Mouse (Mus musculus): Measurements from ENCODE around the gene C1rb. TPM values are rescaled to one million over a fixed set of nuclear protein-coding genes. Genes with fewer than 3 reads are reported as not detected.
"Not testable (repeated sequence)": the region's sequence is repeated elsewhere in the genome, so short reads cannot be mapped to it uniquely, and the experiment has no call there.

Gene C1rb
- 0.08 TPM in 1 of 2 replicates, not detected in the other for polyA plus RNA-seq (2015; fragmentation: Nextera tagmentation; extraction: Ambion mirVana)

DNA sequence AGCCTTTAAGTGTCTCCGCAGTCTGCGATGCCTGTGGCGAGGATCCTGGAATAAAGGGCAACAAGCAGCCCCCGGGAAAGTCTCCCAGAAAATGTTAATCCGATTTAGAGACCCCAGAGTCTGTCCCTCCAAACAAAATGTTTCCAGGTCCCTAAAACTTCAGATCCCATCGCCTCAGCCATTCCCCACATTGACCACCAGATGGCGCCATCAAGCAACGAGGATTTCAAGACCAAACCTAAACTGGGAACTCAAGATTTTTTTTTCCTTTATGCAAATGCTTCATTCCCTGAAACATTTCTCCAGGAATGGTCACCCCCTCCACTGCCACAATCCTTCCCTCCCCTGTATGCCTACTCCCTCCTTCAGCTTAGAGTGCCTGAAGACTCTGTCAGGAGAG lies at the start of gene C1rb:
Gene C1rb (plus strand): TSS at position 269 of the 400 bp plus-strand sequence.
- H3K36me3 ChIP-seq: no peaks in the 10 kb centered on the region
- 1% methylated on average over 8 of the region's 8 CpGs for WGBS
- no peak for ATAC-seq (replicated peaks)
- H3K9ac ChIP-seq (replicated peaks): no peak within 1 kb of the TSS
- no peaks in the 10 kb centered on the region for H3K4me1 ChIP-seq
- no peak within 1 kb of the TSS for H3K27ac ChIP-seq (replicated peaks)
- H3K9me3 ChIP-seq: no peaks in the 10 kb centered on the region
- H3K27me3 ChIP-seq: no peaks in the 10 kb centered on the region
- H3K4me2 ChIP-seq (replicated peaks): no peak within 1 kb of the TSS
- H3K4me3 ChIP-seq: no peak within 1 kb of the TSS

DNA sequence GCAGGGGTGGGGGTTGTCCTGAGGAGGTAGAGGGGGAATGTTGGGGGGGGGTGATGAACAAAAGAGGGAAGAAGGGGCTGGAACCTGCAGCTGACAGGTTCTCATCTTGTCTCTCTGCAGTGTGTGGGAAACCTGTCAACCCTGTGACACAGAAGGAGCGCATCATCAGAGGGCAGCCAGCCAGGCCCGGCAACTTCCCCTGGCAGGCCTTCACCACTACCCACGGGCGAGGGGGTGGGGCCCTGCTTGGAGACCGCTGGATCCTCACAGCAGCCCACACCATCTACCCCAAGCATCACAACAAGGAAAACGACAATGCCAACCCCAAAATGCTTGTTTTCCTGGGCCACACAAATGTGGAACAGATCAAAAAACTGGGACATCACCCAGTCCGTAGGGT lies 48.0 kb upstream of the C1rb start:
- not testable (repeated sequence) for H3K4me3 ChIP-seq; H3K27ac ChIP-seq (replicated peaks); ATAC-seq (replicated peaks); H3K36me3 ChIP-seq; H3K9me3 ChIP-seq; H3K4me1 ChIP-seq; H3K27me3 ChIP-seq; H3K4me2 ChIP-seq (replicated peaks); H3K9ac ChIP-seq (replicated peaks)
- WGBS: 65% methylated on average over 7 of the region's 7 CpGs

DNA sequence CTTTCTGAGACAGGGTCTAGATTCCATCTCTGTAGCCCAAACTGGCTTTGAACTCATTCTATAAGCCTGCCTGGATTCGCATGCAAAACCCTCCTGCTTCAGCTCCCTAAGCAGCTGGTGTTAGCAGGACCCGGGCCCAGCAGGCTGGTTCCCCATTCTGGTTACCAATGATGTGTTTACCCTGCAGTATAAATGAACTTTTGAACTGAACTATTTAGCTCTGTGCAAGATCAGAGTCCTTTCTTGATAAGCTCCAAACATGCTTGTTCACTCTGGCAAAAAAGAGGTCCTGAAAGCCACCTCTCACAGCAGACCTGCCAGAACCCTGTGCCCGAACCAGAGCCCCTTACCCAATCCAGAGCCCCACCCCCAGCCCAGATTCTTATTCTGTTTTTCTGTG lies 42.2 kb upstream of the C1rb start:
- H3K9ac ChIP-seq (replicated peaks): no peak overlapping the region
- no peak overlapping the region for H3K4me2 ChIP-seq (replicated peaks)
- no peaks in the 10 kb centered on the region for H3K36me3 ChIP-seq
- H3K27me3 ChIP-seq: no peaks in the 10 kb centered on the region
- no peak for ATAC-seq (replicated peaks)
- no peak overlapping the region for H3K4me3 ChIP-seq
- H3K9me3 ChIP-seq: no peaks in the 10 kb centered on the region
- H3K27ac ChIP-seq (replicated peaks): no peak overlapping the region
- 79% methylated on average over 3 of the region's 3 CpGs for WGBS
- no peaks in the 10 kb centered on the region for H3K4me1 ChIP-seq

DNA sequence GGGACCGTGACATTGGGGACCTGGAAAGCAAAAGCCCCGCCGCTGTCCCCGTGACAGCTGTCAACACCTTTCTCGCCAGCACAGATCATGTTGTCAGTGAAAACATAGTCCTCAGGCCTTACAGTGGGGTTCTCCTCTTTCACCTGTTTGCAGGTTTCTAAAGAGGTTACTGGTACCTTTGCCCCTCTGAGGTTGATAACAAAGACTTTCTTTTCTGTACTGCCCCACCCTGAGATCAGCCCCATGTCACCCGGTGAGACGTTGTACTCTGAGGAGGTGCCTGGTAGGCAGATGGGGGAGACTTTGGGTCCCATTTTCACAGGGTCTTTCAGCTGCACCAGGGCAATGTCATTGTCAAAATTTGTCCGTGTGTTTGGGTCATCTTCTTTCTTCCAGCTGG lies 39.0 kb upstream of the C1rb start:
- WGBS: 90% methylated on average over 8 of the region's 8 CpGs
- H3K27me3 ChIP-seq: no peaks in the 10 kb centered on the region
- no peaks in the 10 kb centered on the region for H3K36me3 ChIP-seq
- no peak overlapping the region for H3K4me2 ChIP-seq (replicated peaks)
- H3K27ac ChIP-seq (replicated peaks): no peak overlapping the region
- H3K9ac ChIP-seq (replicated peaks): no peak overlapping the region
- H3K4me1 ChIP-seq: no peaks in the 10 kb centered on the region
- no peaks in the 10 kb centered on the region for H3K9me3 ChIP-seq
- no peak overlapping the region for H3K4me3 ChIP-seq
- ATAC-seq (replicated peaks): no peak

DNA sequence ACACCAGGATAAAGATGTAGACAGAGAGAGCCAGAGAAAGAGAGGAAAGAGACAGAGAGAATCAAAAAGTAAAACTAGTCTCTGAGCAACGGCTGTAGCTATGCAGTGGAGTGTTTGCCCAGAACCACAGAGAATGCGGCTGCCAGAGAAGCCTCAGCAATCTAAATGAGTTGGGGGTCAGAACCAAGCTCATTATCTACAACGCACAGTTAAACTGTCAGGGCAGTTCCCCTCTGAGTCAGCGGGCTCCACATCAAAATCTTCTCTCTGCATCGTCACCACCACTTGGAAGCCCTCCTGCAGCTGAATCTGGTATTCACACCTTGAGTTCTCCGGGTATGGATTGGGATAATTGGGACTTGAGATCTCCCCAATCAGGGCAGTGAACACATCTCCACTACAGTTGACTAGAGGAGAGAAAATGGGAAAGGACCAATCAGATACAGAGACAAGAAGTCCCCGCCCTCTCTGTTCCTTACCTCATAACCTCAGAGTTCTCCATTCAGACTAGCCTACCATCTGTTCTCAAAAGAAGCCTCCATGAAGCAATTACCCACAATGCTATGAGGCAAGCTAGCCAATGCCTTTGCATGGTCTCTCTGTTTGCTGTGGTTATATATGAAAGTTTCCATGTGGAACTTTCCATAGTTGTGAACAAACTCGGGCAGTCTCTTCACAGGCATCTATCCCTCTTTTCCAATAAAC lies 33.8 kb upstream of the C1rb start:
- H3K4me3 ChIP-seq; H3K4me1 ChIP-seq; H3K27ac ChIP-seq (replicated peaks); H3K27me3 ChIP-seq; H3K9ac ChIP-seq (replicated peaks); ATAC-seq (replicated peaks); H3K36me3 ChIP-seq; H3K4me2 ChIP-seq (replicated peaks); H3K9me3 ChIP-seq: not testable (repeated sequence)
- 80% methylated on average over 8 of the region's 8 CpGs for WGBS

DNA sequence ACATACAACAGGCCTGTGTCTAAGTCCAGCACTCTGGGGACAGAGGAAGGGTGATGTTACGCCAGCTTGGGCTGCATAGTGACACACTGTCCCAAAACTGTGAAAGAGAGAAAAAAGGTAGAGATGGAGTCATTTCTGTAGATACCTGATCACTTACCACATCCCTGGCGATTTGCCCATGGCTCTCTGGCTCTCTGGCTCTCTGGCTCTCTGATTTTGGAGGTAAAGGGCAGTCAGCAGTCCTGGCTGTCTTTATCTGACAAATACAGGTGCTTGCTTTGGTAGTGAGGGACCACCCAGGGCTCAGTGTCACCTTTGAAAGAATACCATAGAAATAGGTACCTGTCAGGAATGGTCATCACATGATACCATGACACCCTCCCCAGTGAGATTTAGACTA lies 28.9 kb upstream of the C1rb start:
- H3K4me1 ChIP-seq; H3K4me3 ChIP-seq; H3K27me3 ChIP-seq; H3K9me3 ChIP-seq; ATAC-seq (replicated peaks); H3K4me2 ChIP-seq (replicated peaks); H3K27ac ChIP-seq (replicated peaks); H3K36me3 ChIP-seq; H3K9ac ChIP-seq (replicated peaks): not testable (repeated sequence)
- WGBS: 82% methylated on average over 2 of the region's 2 CpGs

DNA sequence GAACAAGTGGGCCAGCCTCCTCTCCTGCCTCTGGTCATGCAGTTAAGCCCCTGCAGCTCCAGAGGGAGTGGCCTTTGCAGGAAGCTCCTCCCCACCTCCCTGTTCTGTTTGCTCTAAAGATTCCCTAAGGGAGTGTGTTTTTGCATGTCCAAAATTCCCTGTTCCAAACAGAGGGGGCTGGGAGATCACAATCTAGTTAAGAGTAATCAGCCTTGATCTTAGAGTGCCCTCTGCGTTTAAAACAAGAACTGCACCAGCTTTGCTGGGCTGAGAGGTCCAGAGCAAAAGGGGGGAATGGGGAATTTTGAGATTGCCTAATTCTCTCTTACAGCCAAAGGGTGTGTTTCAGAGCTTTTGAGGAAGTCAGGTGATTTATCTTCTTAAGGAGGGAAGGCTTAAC lies 27.8 kb upstream of the C1rb start, which contains the start of gene C1s1:
Gene C1s1 (minus strand): TSS at position 76 of the 400 bp plus-strand sequence.
- not testable (repeated sequence) for H3K4me1 ChIP-seq; H3K27ac ChIP-seq (replicated peaks); H3K9me3 ChIP-seq; ATAC-seq (replicated peaks); H3K9ac ChIP-seq (replicated peaks); H3K27me3 ChIP-seq; H3K4me2 ChIP-seq (replicated peaks); H3K36me3 ChIP-seq; H3K4me3 ChIP-seq
- WGBS: 0% methylated on average over 1 of the region's 1 CpGs

DNA sequence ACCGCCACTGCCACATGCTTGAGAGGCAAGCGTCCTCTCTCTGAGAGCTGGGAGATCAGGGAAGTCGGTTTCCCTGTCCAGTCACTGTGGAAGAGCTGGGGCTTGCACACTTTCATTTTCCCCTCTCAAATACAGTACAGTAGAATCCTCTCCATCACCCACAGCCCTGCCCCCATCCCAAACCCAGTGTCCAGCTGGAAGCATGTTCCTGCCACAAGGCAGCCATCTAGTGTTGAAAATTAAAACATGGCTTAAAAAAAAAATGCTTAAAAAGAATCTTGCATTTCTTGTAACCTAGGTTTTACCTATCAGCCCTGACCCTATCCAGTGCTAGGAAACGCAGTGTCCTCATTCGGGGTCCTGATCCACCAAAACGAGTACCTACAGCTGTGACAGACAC lies 25.6 kb upstream of the C1rb start:
- Histone ChIP-seq H3K4me1 (no peaks in the 10 kb centered on the region), H3K4me2 (replicated peaks) (no peak overlapping the region), H3K27ac (replicated peaks) (no peak overlapping the region), H3K4me3 (no peak overlapping the region), H3K27me3 (no peaks in the 10 kb centered on the region), H3K9me3 (no peaks in the 10 kb centered on the region), H3K9ac (replicated peaks) (no peak overlapping the region), H3K36me3 (no peaks in the 10 kb centered on the region)
- WGBS: 88% methylated on average over 6 of the region's 6 CpGs
- ATAC-seq (replicated peaks): no peak

DNA sequence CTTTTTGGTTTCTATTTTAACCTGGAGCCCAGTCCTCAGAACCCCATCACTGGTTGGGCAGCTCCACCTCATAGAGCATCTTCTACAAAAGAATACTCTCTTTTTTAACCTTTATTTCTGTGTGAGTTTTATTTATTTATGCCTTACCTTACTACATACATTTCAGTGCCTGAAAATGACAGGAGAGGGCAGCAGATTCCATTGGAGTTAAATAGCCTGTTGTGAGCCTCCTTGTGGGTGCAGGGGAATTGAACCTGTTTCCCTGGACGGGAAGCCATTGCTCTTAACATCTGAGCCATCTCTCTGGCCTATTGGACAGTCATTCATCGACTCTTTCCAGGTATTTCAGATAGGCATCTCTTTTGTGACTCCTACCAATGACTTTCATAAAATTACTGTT lies 24.7 kb upstream of the C1rb start:
- WGBS: 74% methylated on average over 2 of the region's 2 CpGs
- Histone ChIP-seq H3K9me3 (no peaks in the 10 kb centered on the region), H3K36me3 (no peaks in the 10 kb centered on the region), H3K4me3 (no peak overlapping the region), H3K27me3 (no peaks in the 10 kb centered on the region), H3K9ac (replicated peaks) (no peak overlapping the region), H3K4me2 (replicated peaks) (no peak overlapping the region), H3K27ac (replicated peaks) (no peak overlapping the region), H3K4me1 (no peaks in the 10 kb centered on the region)
- ATAC-seq (replicated peaks): no peak

DNA sequence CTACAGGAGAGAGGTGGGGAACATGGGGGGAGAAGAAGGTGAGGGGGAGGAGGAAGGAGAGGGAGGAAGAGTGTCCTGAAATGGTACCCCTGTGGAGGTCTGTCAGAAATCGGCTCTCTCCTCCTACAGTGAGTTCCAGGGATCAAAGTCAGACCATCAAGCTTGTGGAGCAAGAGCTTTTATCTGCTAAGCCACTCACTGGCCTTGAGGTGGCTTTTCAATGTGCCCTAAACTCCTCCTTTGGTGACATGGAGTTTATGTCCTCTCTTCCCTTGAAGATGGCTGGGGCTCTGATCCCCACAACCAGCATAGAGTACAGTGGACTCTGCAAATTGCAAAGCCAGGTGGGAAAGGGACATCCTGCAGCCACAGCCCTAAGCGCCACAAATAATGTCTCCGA lies 22.1 kb upstream of the C1rb start:
- not testable (repeated sequence) for ATAC-seq (replicated peaks); H3K4me1 ChIP-seq; H3K4me2 ChIP-seq (replicated peaks)

DNA sequence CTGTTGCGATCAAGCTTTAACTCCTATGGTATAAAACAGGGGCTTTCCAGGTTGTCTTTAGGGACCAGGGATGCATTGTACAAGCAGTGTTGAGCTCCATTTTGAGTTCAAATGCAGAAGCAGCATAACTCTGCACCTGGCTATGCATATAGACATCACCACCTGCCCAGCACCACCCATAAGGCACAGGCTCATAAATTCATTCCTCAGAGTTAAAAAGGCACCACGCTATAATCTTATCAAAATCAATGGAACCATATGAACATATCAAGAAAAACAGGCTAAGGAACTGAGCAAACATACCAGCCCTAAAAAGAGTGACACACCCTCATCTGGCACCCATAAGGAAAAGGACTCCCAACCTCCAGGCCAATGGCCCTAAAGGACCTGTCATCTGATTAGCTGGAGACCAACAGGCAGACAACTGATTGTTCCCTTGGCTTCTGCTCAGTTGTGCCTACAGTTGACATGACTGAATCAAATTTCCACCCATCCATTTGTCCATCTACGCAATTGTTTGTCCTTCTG lies 21.0 kb upstream of the C1rb start:
- no peak overlapping the region for H3K9ac ChIP-seq (replicated peaks)
- H3K4me2 ChIP-seq (replicated peaks): no peak overlapping the region
- WGBS: 88% methylated on average over 3 of the region's 3 CpGs
- H3K27ac ChIP-seq (replicated peaks): no peak overlapping the region
- no peaks in the 10 kb centered on the region for H3K36me3 ChIP-seq
- ATAC-seq (replicated peaks): no peak
- no peaks in the 10 kb centered on the region for H3K9me3 ChIP-seq
- no peaks in the 10 kb centered on the region for H3K4me1 ChIP-seq
- no peaks in the 10 kb centered on the region for H3K27me3 ChIP-seq
- no peak overlapping the region for H3K4me3 ChIP-seq

More for the DNA sequence above, 22.1 kb upstream of the C1rb start:
- H3K9me3 ChIP-seq; H3K27me3 ChIP-seq; H3K4me3 ChIP-seq; H3K36me3 ChIP-seq; H3K9ac ChIP-seq (replicated peaks); H3K27ac ChIP-seq (replicated peaks): not testable (repeated sequence)
- WGBS: 81% methylated on average over 3 of the region's 3 CpGs

DNA sequence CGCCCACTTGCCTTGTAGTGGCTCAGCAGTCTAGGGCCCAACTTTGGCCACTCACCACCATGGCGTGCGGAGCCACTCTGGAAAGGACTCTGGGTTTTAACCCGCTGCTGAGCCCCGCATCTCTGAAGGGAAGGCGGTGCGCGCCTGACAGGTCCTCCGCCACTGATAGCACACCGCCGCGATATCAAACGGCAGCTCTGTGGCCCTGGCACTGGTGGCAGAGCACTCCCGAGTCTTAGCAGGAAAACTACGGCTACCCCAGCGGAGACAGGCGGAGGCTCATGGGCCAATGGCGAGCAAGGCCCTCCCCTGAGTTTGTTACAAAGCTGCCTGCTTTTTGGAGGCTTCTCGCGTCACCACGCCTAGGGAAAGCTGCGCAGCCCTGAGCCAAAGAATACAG lies 17.3 kb upstream of the C1rb start:
- H3K9ac ChIP-seq (replicated peaks): no peak overlapping the region
- H3K4me1 ChIP-seq: no peaks in the 10 kb centered on the region
- no peak overlapping the region for H3K4me2 ChIP-seq (replicated peaks)
- no peak for ATAC-seq (replicated peaks)
- H3K36me3 ChIP-seq: no peaks in the 10 kb centered on the region
- H3K27ac ChIP-seq (replicated peaks): no peak overlapping the region
- H3K4me3 ChIP-seq: no peak overlapping the region
- WGBS: 75% methylated on average over 22 of the region's 22 CpGs
- H3K27me3 ChIP-seq: no peaks in the 10 kb centered on the region
- H3K9me3 ChIP-seq: no peaks in the 10 kb centered on the region

DNA sequence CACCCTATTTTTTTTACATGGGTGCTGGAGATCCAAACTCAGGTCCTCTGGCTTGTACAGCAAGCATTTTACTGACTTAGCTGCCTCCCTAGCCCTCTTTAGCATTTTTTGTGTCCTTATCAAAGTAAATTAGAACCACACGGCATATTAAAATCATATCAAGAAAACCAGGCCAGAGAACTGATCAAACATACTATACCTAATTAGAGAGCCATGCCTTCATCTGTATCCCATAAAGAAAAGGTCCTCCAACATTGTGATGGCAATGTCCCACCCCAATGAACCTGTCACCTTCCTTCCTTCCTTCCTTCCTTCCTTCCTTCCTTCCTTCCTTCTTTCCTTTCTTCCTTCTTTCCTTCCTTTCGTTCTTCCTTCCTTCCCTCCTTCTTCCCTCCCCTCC lies 14.1 kb upstream of the C1rb start:
- H3K9ac ChIP-seq (replicated peaks); H3K27me3 ChIP-seq; H3K36me3 ChIP-seq; H3K9me3 ChIP-seq; H3K4me2 ChIP-seq (replicated peaks); H3K27ac ChIP-seq (replicated peaks); ATAC-seq (replicated peaks); H3K4me3 ChIP-seq; H3K4me1 ChIP-seq: not testable (repeated sequence)
- 77% methylated on average over 2 of the region's 2 CpGs for WGBS

Measured in forebrain, embryonic 15.5 days (tissue).